Mouse (Mus musculus): ENCODE data around the gene Nadsyn1.

- no peak for TF ChIP-seq CTCF (IDR thresholded peaks at IDR 0.05; ENCODE audit: borderline replicate concordance, insufficient read depth, low read length)
- TF ChIP-seq POLR2A (IDR thresholded peaks at IDR 0.05; ENCODE audit: low read depth, low read length): no peak
Measured at GRCm38 (mm10) chr7:143800770-143801169, 21.9 kb downstream of the Nadsyn1 start.

Data from embryonic fibroblast, embryonic 13.5 days (primary cell).